Mouse (Mus musculus): ENCODE measurements around the gene Shisa8. TPM values are rescaled to one million over a fixed set of nuclear protein-coding genes. Genes with fewer than 3 reads are reported as not detected.
"Not testable (repeated sequence)": the region's sequence is repeated elsewhere in the genome, so short reads cannot be mapped to it uniquely, and the experiment has no call there.

Shisa8 gene
- total RNA-seq (2021): not detected
- long read RNA-seq, experiment 1: 0 reads
- long read RNA-seq, experiment 2: 0 reads

- no peak for DNase-seq
Observed at GRCm38 (mm10) chr15:82212752-82213063, at the start of gene Shisa8. Gene Shisa8, minus strand, starts transcription at chr15:82212815.

GRCm38 (mm10) chr15:82259510-82259909 is 46.9 kb upstream of the Shisa8 start:
- DNase-seq: peak; percentile 79

GRCm38 (mm10) chr15:82255944-82256383 is 43.3 kb upstream of the Shisa8 start:
- DNase-seq: no peak

GRCm38 (mm10) chr15:82255248-82255647 is 42.6 kb upstream of the Shisa8 start:
- no peak for DNase-seq

- DNase-seq: no peak
Observed at GRCm38 (mm10) chr15:82252097-82252496, 39.5 kb upstream of the Shisa8 start, which contains the start of gene 1500009C09Rik. Gene 1500009C09Rik, plus strand, starts transcription at chr15:82252397.

GRCm38 (mm10) chr15:82251579-82251978 is 39.0 kb upstream of the Shisa8 start:
- no peak for DNase-seq

GRCm38 (mm10) chr15:82247131-82247776 is 34.6 kb upstream of the Shisa8 start:
- no peak for DNase-seq

GRCm38 (mm10) chr15:82244805-82245161 is 32.2 kb upstream of the Shisa8 start:
- not testable (repeated sequence) for DNase-seq

GRCm38 (mm10) chr15:82244115-82244804 is 31.6 kb upstream of the Shisa8 start, which contains the start of gene Cenpm:
Gene Cenpm, minus strand, starts transcription at chr15:82244748.
- peak; percentile 93 for DNase-seq

GRCm38 (mm10) chr15:82243742-82244114 is 31.1 kb upstream of the Shisa8 start:
- no peak for DNase-seq

- no peak for DNase-seq
Observed at GRCm38 (mm10) chr15:82243311-82243710, 30.7 kb upstream of the Shisa8 start.

GRCm38 (mm10) chr15:82236565-82236964 is 23.9 kb upstream of the Shisa8 start:
- peak; percentile 79 for DNase-seq

GRCm38 (mm10) chr15:82235661-82236060 is 23.0 kb upstream of the Shisa8 start:
- DNase-seq: no peak

GRCm38 (mm10) chr15:82232651-82233050 is 20.0 kb upstream of the Shisa8 start:
- no peak for DNase-seq

GRCm38 (mm10) chr15:82231591-82232378 is 19.2 kb upstream of the Shisa8 start:
- peak; percentile 50 for DNase-seq

- no peak for DNase-seq
Observed at GRCm38 (mm10) chr15:82231100-82231499, 18.5 kb upstream of the Shisa8 start.

GRCm38 (mm10) chr15:82230098-82230611 is 17.5 kb upstream of the Shisa8 start:
- DNase-seq: no peak

GRCm38 (mm10) chr15:82229542-82230045 is 17.0 kb upstream of the Shisa8 start:
- no peak for DNase-seq

GRCm38 (mm10) chr15:82225769-82226168 is 13.2 kb upstream of the Shisa8 start:
- no peak for DNase-seq

GRCm38 (mm10) chr15:82224602-82225215 is 12.1 kb upstream of the Shisa8 start:
- no peak for DNase-seq

- DNase-seq: peak; percentile 50
Observed at GRCm38 (mm10) chr15:82223657-82224601, 11.3 kb upstream of the Shisa8 start, which contains the start of gene Tnfrsf13c. Gene Tnfrsf13c, minus strand, starts transcription at chr15:82224369.
